Mouse (Mus musculus): ENCODE measurements around the gene Pglyrp1. TPM values are rescaled to one million over a fixed set of nuclear protein-coding genes. Genes with fewer than 3 reads are reported as not detected.

Gene Pglyrp1
- polyA plus RNA-seq, 1 experiment from 2014 or later = 18.2 TPM

Other genes starting within 250 kb of the Pglyrp1 start
- not detected in 2 replicates for gene Psg21, start 214.6 kb upstream of the Pglyrp1 start, polyA plus RNA-seq (2015; fragmentation: Nextera tagmentation; extraction: Ambion mirVana)
- not detected in 2 replicates for gene Psg20, start 185.1 kb upstream of the Pglyrp1 start, polyA plus RNA-seq (2015; fragmentation: Nextera tagmentation; extraction: Ambion mirVana)
- gene Psg22, start 153.2 kb upstream of the Pglyrp1 start, polyA plus RNA-seq (2015; fragmentation: Nextera tagmentation; extraction: Ambion mirVana) = not detected in 2 replicates
- gene Psg19, start 72.8 kb upstream of the Pglyrp1 start, polyA plus RNA-seq (2015; fragmentation: Nextera tagmentation; extraction: Ambion mirVana) = not detected in 2 replicates
- gene Psg17, start 49.7 kb upstream of the Pglyrp1 start, polyA plus RNA-seq (2015; fragmentation: Nextera tagmentation; extraction: Ambion mirVana) = not detected in 2 replicates
- gene Mill2, start 31.4 kb upstream of the Pglyrp1 start, polyA plus RNA-seq (2015; fragmentation: Nextera tagmentation; extraction: Ambion mirVana) = 0.13 and 0.29 TPM in 2 replicates
- gene Ccdc61, start 39.1 kb downstream of the Pglyrp1 start, polyA plus RNA-seq (2015; fragmentation: Nextera tagmentation; extraction: Ambion mirVana) = 26.5 and 27.9 TPM in 2 replicates
- gene Nova2, start 54.6 kb downstream of the Pglyrp1 start, polyA plus RNA-seq (2015; fragmentation: Nextera tagmentation; extraction: Ambion mirVana) = 17.6 and 18.0 TPM in 2 replicates
- gene Nanos2, start 116.1 kb downstream of the Pglyrp1 start, polyA plus RNA-seq (2015; fragmentation: Nextera tagmentation; extraction: Ambion mirVana) = 0.60 and 1.2 TPM in 2 replicates
- gene Mypop, start 119.9 kb downstream of the Pglyrp1 start, polyA plus RNA-seq (2015; fragmentation: Nextera tagmentation; extraction: Ambion mirVana) = 4.4 and 5.5 TPM in 2 replicates
- gene Irf2bp1, start 132.7 kb downstream of the Pglyrp1 start, polyA plus RNA-seq (2015; fragmentation: Nextera tagmentation; extraction: Ambion mirVana) = 35.4 and 36.7 TPM in 2 replicates
- 0.18 TPM in 1 of 2 replicates, not detected in the other for gene Foxa3, start 152.2 kb downstream of the Pglyrp1 start, polyA plus RNA-seq (2015; fragmentation: Nextera tagmentation; extraction: Ambion mirVana)
- gene Sympk, start 153.0 kb downstream of the Pglyrp1 start, polyA plus RNA-seq (2015; fragmentation: Nextera tagmentation; extraction: Ambion mirVana) = 34.8 and 35.4 TPM in 2 replicates
- not detected in 2 replicates for gene Rsph6a, start 183.4 kb downstream of the Pglyrp1 start, polyA plus RNA-seq (2015; fragmentation: Nextera tagmentation; extraction: Ambion mirVana)
- gene Dmwd, start 204.9 kb downstream of the Pglyrp1 start, polyA plus RNA-seq (2015; fragmentation: Nextera tagmentation; extraction: Ambion mirVana) = 32.0 and 35.1 TPM in 2 replicates
- gene Dmpk, start 212.5 kb downstream of the Pglyrp1 start, polyA plus RNA-seq (2015; fragmentation: Nextera tagmentation; extraction: Ambion mirVana) = 8.8 and 11.2 TPM in 2 replicates
- gene Six5, start 223.3 kb downstream of the Pglyrp1 start, polyA plus RNA-seq (2015; fragmentation: Nextera tagmentation; extraction: Ambion mirVana) = 2.3 and 2.4 TPM in 2 replicates
- gene Gm4969, start 247.0 kb downstream of the Pglyrp1 start, polyA plus RNA-seq (2015; fragmentation: Nextera tagmentation; extraction: Ambion mirVana) = 3.6 and 3.8 TPM in 2 replicates
- 23.4 and 25.4 TPM in 2 replicates for gene Fbxo46, start 248.5 kb downstream of the Pglyrp1 start, polyA plus RNA-seq (2015; fragmentation: Nextera tagmentation; extraction: Ambion mirVana)